Mouse (Mus musculus) thymus, adult 18-20 months (tissue): ENCODE measurements around the gene Kif7.

Experiments used
- DNase-seq, 2 experiments: peaks; one replicate each; pipeline ENCODE4 v3.0.0; 2022; ENCODE audit warnings: mixed read lengths in 2 of 2

Gene Kif7

GRCm38 (mm10) chr7:79721386-79721977 is 6.0 kb upstream of the Kif7 start:
- DNase-seq, result peak; percentile 65 to 69

- no peak for DNase-seq
Measured at GRCm38 (mm10) chr7:79710831-79711230, 4.7 kb downstream of the Kif7 start.

GRCm38 (mm10) chr7:79710130-79710607 is 5.4 kb downstream of the Kif7 start:
- DNase-seq, result no peak

- DNase-seq, result no peak
Measured at GRCm38 (mm10) chr7:79705210-79705609, 10.3 kb downstream of the Kif7 start.

GRCm38 (mm10) chr7:79702755-79703154 is 12.8 kb downstream of the Kif7 start:
- DNase-seq, result no peak

- DNase-seq, result no peak
Measured at GRCm38 (mm10) chr7:79696495-79696894, 19.0 kb downstream of the Kif7 start.

GRCm38 (mm10) chr7:79680231-79680630 is 35.3 kb downstream of the Kif7 start:
- no peak for DNase-seq

- no peak for DNase-seq
Measured at GRCm38 (mm10) chr7:79679186-79679585, 36.3 kb downstream of the Kif7 start.

- no peak for DNase-seq
Measured at GRCm38 (mm10) chr7:79670900-79671604, 44.5 kb downstream of the Kif7 start.

GRCm38 (mm10) chr7:79666690-79667089 is 48.8 kb downstream of the Kif7 start:
- DNase-seq, result no peak

GRCm38 (mm10) chr7:79661253-79661890 is 54.1 kb downstream of the Kif7 start:
- no peak for DNase-seq

GRCm38 (mm10) chr7:79660291-79661150 is 55.0 kb downstream of the Kif7 start:
- no peak for DNase-seq

GRCm38 (mm10) chr7:79659578-79660290 is 55.8 kb downstream of the Kif7 start, which contains the start of gene Ticrr:
Ticrr (plus strand) TSS chr7:79660196.
- DNase-seq, result peak; percentile 95 to 98

- no peak for DNase-seq
Measured at GRCm38 (mm10) chr7:79654586-79654985, 60.9 kb downstream of the Kif7 start.

GRCm38 (mm10) chr7:79654185-79654584 is 61.3 kb downstream of the Kif7 start:
- DNase-seq, result no peak

- DNase-seq, result no peak
Measured at GRCm38 (mm10) chr7:79649005-79649404, 66.5 kb downstream of the Kif7 start.
